22 mouse cellular contexts compared by ENCODE assay signal in genomic region chr12:30251283-30251829, GRCm38 (mm10).
A peak's percentile ranks its signal among the peaks of the same experiment; 100 is the strongest.
DNase-seq lines count a peak whose midpoint lies in the region; ATAC-seq and TF ChIP-seq lines count a peak whose summit lies in the region.
"Had no signal": no experiment of that assay in that cellular context is flagged by ENCODE, and none has a peak within 500 bp of the region (broad histone marks: within the 10 kb centered on the region; RNA-seq: fewer than 3 reads in every experiment).

No protein-coding gene starts in this region.

- no peak overlapping the region for H3K4me3 ChIP-seq in midbrain, embryonic 11.5 days (ENCODE audit: low read depth, low read length)
- no peak overlapping the region for H3K4me3 ChIP-seq in midbrain, embryonic 14.5 days (replicated peaks; ENCODE audit: low read depth, low read length)
- H3K4me3 ChIP-seq in cortical plate, adult 2 months (ENCODE audit: insufficient read depth, low read length) = no peak overlapping the region
- H3K4me3 ChIP-seq: embryonic facial prominence, embryonic 15.5 days; erythroblast, embryonic 14.5 days; forebrain, embryonic 10.5 days; forebrain, embryonic 15.5 days; hindbrain, embryonic 10.5 days; intestine, embryonic 15.5 days had no signal

- WGBS in midbrain, embryonic 11.5 days = 94% methylated on average over 8 of the region's 8 CpGs
- 91% methylated on average over 8 of the region's 8 CpGs for WGBS in midbrain, embryonic 14.5 days

- no peak for TF ChIP-seq CTCF in cortical plate, adult 2 months (IDR thresholded peaks at IDR 0.05; ENCODE audit: extremely low read depth, insufficient read depth, low read length)

- no peak for ATAC-seq in midbrain, embryonic 11.5 days (ENCODE audit: low FRiP score)
- no peak for ATAC-seq in midbrain, embryonic 14.5 days (ENCODE audit: low FRiP score, low TSS enrichment)
- ATAC-seq: forebrain, embryonic 15.5 days; intestine, embryonic 15.5 days had no signal

- no peak overlapping the region for H3K27ac ChIP-seq in midbrain, embryonic 11.5 days (ENCODE audit: low read depth, low read length)
- H3K27ac ChIP-seq in midbrain, embryonic 14.5 days (replicated peaks; ENCODE audit: low read depth, low read length) = no peak overlapping the region
- H3K27ac ChIP-seq in cortical plate, adult 2 months (ENCODE audit: insufficient read depth, low read length) = 0 out of 2 replicates have a peak overlapping the region, but pooled peaks have one; percentile 69
- H3K27ac ChIP-seq: embryonic facial prominence, embryonic 15.5 days; forebrain, embryonic 10.5 days; forebrain, embryonic 15.5 days; hindbrain, embryonic 10.5 days; hindbrain, embryonic 14.5 days; intestine, embryonic 15.5 days had no signal

- no peak overlapping the region for H3K9ac ChIP-seq in midbrain, embryonic 11.5 days (ENCODE audit: low read length)
- no peak overlapping the region for H3K9ac ChIP-seq in midbrain, embryonic 14.5 days (replicated peaks; ENCODE audit: low read length)
- H3K9ac ChIP-seq: embryonic facial prominence, embryonic 15.5 days; forebrain, embryonic 15.5 days; hindbrain, embryonic 14.5 days; intestine, embryonic 15.5 days had no signal

- DNase-seq in layer of hippocampus, adult 9-11 months = peak; percentile 11
- no peak for DNase-seq in layer of hippocampus, postnatal 14 days (ENCODE audit: low spot score in 2 of 2)
- peak; percentile 41 for DNase-seq in midbrain, embryonic 11.5 days (ENCODE audit: low spot score, missing footprints)
- DNase-seq in midbrain, embryonic 14.5 days = no peak
- peak; percentile 2 for DNase-seq in CD4-positive helper T cell, adult 2 months (ENCODE audit: low read depth, low spot score)
- DNase-seq in gastrocnemius, adult 8-10 months (ENCODE audit: low spot score in 2 of 2) = no peak
- DNase-seq: adrenal gland, postnatal 10 days; B cell, adult 2 months; cerebellum, adult 11-12 months; cerebellum, adult 9-11 months; embryo, embryonic 11 days; gastrocnemius, postnatal 10 days; heart, adult 18-20 months had no signal

- no peaks in the 10 kb centered on the region for H3K4me1 ChIP-seq in midbrain, embryonic 11.5 days (ENCODE audit: control insufficient read depth, insufficient read depth, low read length)
- no peaks in the 10 kb centered on the region for H3K4me1 ChIP-seq in midbrain, embryonic 14.5 days (ENCODE audit: control insufficient read depth, insufficient read depth, low read length)
- H3K4me1 ChIP-seq in cortical plate, adult 2 months (ENCODE audit: control insufficient read depth, insufficient read depth, low read length) = peaks cover 2% of the 10 kb centered on the region
- H3K4me1 ChIP-seq: embryonic facial prominence, embryonic 15.5 days; forebrain, embryonic 10.5 days; forebrain, embryonic 15.5 days; hindbrain, embryonic 10.5 days; intestine, embryonic 15.5 days had no signal

- H3K9me3 ChIP-seq in midbrain, embryonic 11.5 days (ENCODE audit: control insufficient read depth, low read length) = no peaks in the 10 kb centered on the region
- no peaks in the 10 kb centered on the region for H3K9me3 ChIP-seq in midbrain, embryonic 14.5 days (ENCODE audit: control insufficient read depth, low read length)
- H3K9me3 ChIP-seq: embryonic facial prominence, embryonic 15.5 days; forebrain, embryonic 10.5 days; forebrain, embryonic 15.5 days; hindbrain, embryonic 10.5 days; intestine, embryonic 15.5 days had no signal

- H3K4me2 ChIP-seq in midbrain, embryonic 11.5 days = no peak overlapping the region
- no peak overlapping the region for H3K4me2 ChIP-seq in midbrain, embryonic 14.5 days (ENCODE audit: low read length)
- H3K4me2 ChIP-seq: embryonic facial prominence, embryonic 15.5 days; forebrain, embryonic 15.5 days; heart, embryonic 11.5 days; hindbrain, embryonic 14.5 days; intestine, embryonic 15.5 days had no signal

- no peak for TF ChIP-seq POLR2A in cortical plate, adult 2 months (IDR thresholded peaks at IDR 0.05; ENCODE audit: extremely low read depth, insufficient read depth, low read length)

- H3K36me3 ChIP-seq in midbrain, embryonic 11.5 days (ENCODE audit: control insufficient read depth, insufficient read depth, low read length) = no peaks in the 10 kb centered on the region
- no peaks in the 10 kb centered on the region for H3K36me3 ChIP-seq in midbrain, embryonic 14.5 days (ENCODE audit: control insufficient read depth, insufficient read depth, low read length)
- H3K36me3 ChIP-seq: embryonic facial prominence, embryonic 15.5 days; forebrain, embryonic 10.5 days; forebrain, embryonic 15.5 days; hindbrain, embryonic 10.5 days; intestine, embryonic 15.5 days had no signal

- H3K27me3 ChIP-seq in midbrain, embryonic 11.5 days (ENCODE audit: control insufficient read depth, insufficient read depth, low read length) = no peaks in the 10 kb centered on the region
- H3K27me3 ChIP-seq in midbrain, embryonic 14.5 days (ENCODE audit: control insufficient read depth, insufficient read depth, low read length) = no peaks in the 10 kb centered on the region
- H3K27me3 ChIP-seq: embryonic facial prominence, embryonic 15.5 days; forebrain, embryonic 15.5 days; intestine, embryonic 15.5 days had no signal

Comparison
In these comparisons a context has a peak if more than half of its experiments do, and no peak if none do; other contexts are left out.
1. DNase-seq: peak in layer of hippocampus, adult 9-11 months (single experiment), midbrain, embryonic 11.5 days (single experiment) and CD4-positive helper T cell, adult 2 months (single experiment); none in layer of hippocampus, postnatal 14 days (0 of 2), midbrain, embryonic 14.5 days (single experiment) and gastrocnemius, adult 8-10 months (0 of 2).